Mouse (Mus musculus) myocyte (in vitro differentiated cells): ENCODE data around the gene Usp48.

Experiments
- E2F4 ChIP-seq: IDR thresholded peaks from one replicate; pipeline ENCODE4 v1.6.1; 2011; ENCODE audit warnings: mild to moderate bottlenecking, control low read depth, moderate library complexity; ENCODE audit not compliant: insufficient read depth
- MAX ChIP-seq: IDR thresholded peaks from one replicate; pipeline ENCODE4 v1.6.1; 2011; ENCODE audit warnings: low read depth, mild to moderate bottlenecking, control low read depth
- POLR2A ChIP-seq: IDR thresholded peaks from one replicate; pipeline ENCODE4 v1.6.1; 2011; ENCODE audit warnings: low read depth, mild to moderate bottlenecking, control low read depth, moderate library complexity; ENCODE audit not compliant: insufficient read length
- POLR2AphosphoS2 ChIP-seq: IDR thresholded peaks from one replicate; pipeline ENCODE4 v1.6.1; 2011; ENCODE audit warnings: low read depth, control low read depth; ENCODE audit not compliant: insufficient read length
- REST ChIP-seq: IDR thresholded peaks from one replicate; pipeline ENCODE4 v1.6.1; 2011; ENCODE audit warnings: mild to moderate bottlenecking, control low read depth, moderate library complexity; ENCODE audit not compliant: insufficient read depth, insufficient read length
- TCF12 ChIP-seq: IDR thresholded peaks from one replicate; pipeline ENCODE4 v1.6.1; 2011; ENCODE audit warnings: mild to moderate bottlenecking, control low read depth; ENCODE audit not compliant: poor library complexity, insufficient read depth, severe bottlenecking
- USF1 ChIP-seq: IDR thresholded peaks from one replicate; pipeline ENCODE4 v1.6.1; 2011; ENCODE audit warnings: low read depth, mild to moderate bottlenecking, control low read depth, moderate library complexity

GRCm38 (mm10) chr4:137628400-137628799, 34.8 kb downstream of the Usp48 start:
- no peak for TF ChIP-seq REST
- no peak for TF ChIP-seq USF1
- no peak for TF ChIP-seq POLR2A
- no peak for TF ChIP-seq POLR2AphosphoS2
- TF ChIP-seq MAX = no peak
- TF ChIP-seq E2F4 = no peak
- no peak for TF ChIP-seq TCF12
